Mouse (Mus musculus) E14TG2a.4 (cell line): ENCODE measurements around the gene Micall2.
"Not testable (repeated sequence)": the region's sequence is repeated elsewhere in the genome, so short reads cannot be mapped to it uniquely, and the experiment has no call there.

Source experiments
- H3K27me3 ChIP-seq: 2 replicates; pipeline ENCODE4 v1.6.1; 2014; ENCODE audit warnings: low read length, control low read depth; ENCODE audit not compliant: insufficient read depth
- H3K36me3 ChIP-seq: 2 replicates; pipeline ENCODE4 v1.6.1; 2014; ENCODE audit warnings: low read length, control low read depth; ENCODE audit not compliant: insufficient read depth
- H3K4me1 ChIP-seq: replicated peaks from 2 replicates; pipeline ENCODE4 v1.6.1; 2014; ENCODE audit warnings: low read depth, low read length, control low read depth
- H3K4me3 ChIP-seq: replicated peaks from 2 replicates; pipeline ENCODE4 v1.5.1; 2014; ENCODE audit warnings: mild to moderate bottlenecking, low read length
- H3K9me3 ChIP-seq: 2 replicates; pipeline ENCODE4 v1.6.1; 2014; ENCODE audit warnings: low read length, control low read depth
- CTCF ChIP-seq: conservative IDR thresholded peaks from 2 replicates; pipeline ENCODE4 v1.5.1; 2014; ENCODE audit warnings: low read length
- NANOG ChIP-seq: IDR thresholded peaks from 2 replicates; pipeline ENCODE4 v1.6.1; 2014; ENCODE audit warnings: borderline replicate concordance, low read length, mixed read lengths
- POU5F1 ChIP-seq: IDR thresholded peaks from 2 replicates; pipeline ENCODE4 v1.6.1; 2014; ENCODE audit warnings: low read length, borderline replicate concordance

Gene Micall2

GRCm38 (mm10) chr5:139756135-139756534 is 20.0 kb upstream of the Micall2 start:
- peaks cover 98% of the 10 kb centered on the region for H3K36me3 ChIP-seq
- no peak overlapping the region for H3K4me3 ChIP-seq

GRCm38 (mm10) chr5:139754753-139755152 is 18.6 kb upstream of the Micall2 start:
- H3K4me3 ChIP-seq: peak overlapping the region; percentile 46; the same call in 1 of the 2 replicates
- TF ChIP-seq CTCF (peak; percentile 82), NANOG (no peak)

More at GRCm38 (mm10) chr5:139756135-139756534, 20.0 kb upstream of the Micall2 start:
- H3K9me3 ChIP-seq: no peaks in the 10 kb centered on the region
- no peak for TF ChIP-seq POU5F1
- TF ChIP-seq CTCF: no peak
- peaks cover 35% of the 10 kb centered on the region for H3K4me1 ChIP-seq
- H3K27me3 ChIP-seq: no peaks in the 10 kb centered on the region

GRCm38 (mm10) chr5:139750535-139750934 is 14.4 kb upstream of the Micall2 start:
- H3K36me3 ChIP-seq: peaks cover 60% of the 10 kb centered on the region
- 0 out of 2 replicates have a peak, but pooled peaks cover 4% of the 10 kb centered on the region for H3K27me3 ChIP-seq
- no peaks in the 10 kb centered on the region for H3K9me3 ChIP-seq
- no peak overlapping the region for H3K4me3 ChIP-seq
- TF ChIP-seq CTCF (peak; percentile 94), NANOG (no peak), POU5F1 (no peak)
- peaks cover 17% of the 10 kb centered on the region for H3K4me1 ChIP-seq

More at GRCm38 (mm10) chr5:139754753-139755152, 18.6 kb upstream of the Micall2 start:
- no peaks in the 10 kb centered on the region for H3K27me3 ChIP-seq
- H3K9me3 ChIP-seq: no peaks in the 10 kb centered on the region
- H3K36me3 ChIP-seq: peaks cover 98% of the 10 kb centered on the region
- peaks cover 36% of the 10 kb centered on the region for H3K4me1 ChIP-seq

- H3K9me3 ChIP-seq: no peaks in the 10 kb centered on the region
- TF ChIP-seq CTCF: no peak
- TF ChIP-seq NANOG: no peak
- no peak for TF ChIP-seq POU5F1
- H3K4me3 ChIP-seq: no peak overlapping the region
- peaks cover 12% of the 10 kb centered on the region; the same call in 1 of the 2 replicates for H3K4me1 ChIP-seq
- H3K36me3 ChIP-seq: peaks cover 50% of the 10 kb centered on the region
- H3K27me3 ChIP-seq: 0 out of 2 replicates have a peak, but pooled peaks cover 4% of the 10 kb centered on the region
These were observed 13.4 kb upstream of the Micall2 start for GRCm38 (mm10) chr5:139749413-139750125.

GRCm38 (mm10) chr5:139745771-139746170 is 9.6 kb upstream of the Micall2 start:
- TF ChIP-seq NANOG: no peak
- TF ChIP-seq CTCF: peak; percentile 65
- H3K4me1 ChIP-seq: peaks cover 9% of the 10 kb centered on the region; the same call in 1 of the 2 replicates
- H3K9me3 ChIP-seq: no peaks in the 10 kb centered on the region
- peaks cover 14% of the 10 kb centered on the region for H3K36me3 ChIP-seq
- peaks cover 14% of the 10 kb centered on the region for H3K27me3 ChIP-seq
- H3K4me3 ChIP-seq: no peak overlapping the region

- not testable (repeated sequence) for H3K4me3 ChIP-seq, H3K4me1 ChIP-seq, H3K9me3 ChIP-seq
These were observed 6.5 kb upstream of the Micall2 start for GRCm38 (mm10) chr5:139742640-139743039.

GRCm38 (mm10) chr5:139738592-139739315 is 2.6 kb upstream of the Micall2 start:
- TF ChIP-seq CTCF (no peak), NANOG (no peak), POU5F1 (no peak)
- H3K4me3 ChIP-seq: no peak overlapping the region
- H3K4me1 ChIP-seq: peaks cover 18% of the 10 kb centered on the region
- no peaks in the 10 kb centered on the region for H3K9me3 ChIP-seq
- H3K27me3 ChIP-seq: peaks cover 61% of the 10 kb centered on the region
- no peaks in the 10 kb centered on the region for H3K36me3 ChIP-seq

More at GRCm38 (mm10) chr5:139742640-139743039, 6.5 kb upstream of the Micall2 start:
- H3K36me3 ChIP-seq: not testable (repeated sequence)
- peaks cover 35% of the 10 kb centered on the region for H3K27me3 ChIP-seq

- TF ChIP-seq NANOG (no peak), CTCF (no peak), POU5F1 (no peak)
- H3K27me3 ChIP-seq: peaks cover 69% of the 10 kb centered on the region
- H3K4me1 ChIP-seq: peaks cover 18% of the 10 kb centered on the region
These were observed 1.9 kb upstream of the Micall2 start for GRCm38 (mm10) chr5:139737841-139738591.

More at GRCm38 (mm10) chr5:139737841-139738591, 1.9 kb upstream of the Micall2 start:
- Histone ChIP-seq H3K4me3 (no peak overlapping the region), H3K36me3 (no peaks in the 10 kb centered on the region), H3K9me3 (no peaks in the 10 kb centered on the region)
